Mouse (Mus musculus) CH12.LX (cell line): ENCODE measurements at regions not wholly inside any gene's neighbourhood (a gene's known extent, or its start where the extent isn't known, plus 50 kb on each side); places are given as distances from the start of the nearest gene placed in this dataset.

Source experiments
- CHD2 ChIP-seq: IDR thresholded peaks from 2 replicates; pipeline ENCODE4 v1.6.1; 2011; ENCODE audit warnings: low read length, improper control_type of control experiment
- CTCF ChIP-seq, 2 experiments: IDR thresholded peaks in 1 of 2; conservative IDR thresholded peaks in 1 of 2; 2 replicates each; pipeline ENCODE4 v1.5.1; 2011 to 2012; ENCODE audit warnings: low read depth in 2 of 2, low read length in 2 of 2, improper control_type of control experiment in 1 of 2, inconsistent platforms in 1 of 2, mild to moderate bottlenecking in 1 of 2, moderate library complexity in 1 of 2
- EP300 ChIP-seq: IDR thresholded peaks from 2 replicates; pipeline ENCODE4 v1.6.1; 2011; ENCODE audit warnings: low read length, improper control_type of control experiment
- ETS1 ChIP-seq: conservative IDR thresholded peaks from 2 replicates; pipeline ENCODE4 v1.6.1; 2012; ENCODE audit warnings: low read depth, mild to moderate bottlenecking, inconsistent platforms, low read length, improper control_type of control experiment, moderate library complexity
- MAX ChIP-seq: IDR thresholded peaks from 2 replicates; pipeline ENCODE4 v1.6.1; 2011; ENCODE audit warnings: low read length, improper control_type of control experiment
- MXI1 ChIP-seq: IDR thresholded peaks from 2 replicates; pipeline ENCODE4 v1.6.1; 2011; ENCODE audit warnings: mild to moderate bottlenecking, low read depth, low read length, improper control_type of control experiment
- POLR2A ChIP-seq: IDR thresholded peaks from 2 replicates; pipeline ENCODE4 v1.6.1; 2011; ENCODE audit warnings: low read depth, mild to moderate bottlenecking, improper control_type of control experiment, low read length
- TCF12 ChIP-seq: IDR thresholded peaks from 2 replicates; pipeline ENCODE4 v1.6.1; 2014; ENCODE audit warnings: low read depth, mild to moderate bottlenecking, inconsistent platforms, low read length, improper control_type of control experiment
- UBTF ChIP-seq: IDR thresholded peaks from 2 replicates; pipeline ENCODE4 v1.6.1; 2012; ENCODE audit warnings: low read depth, mild to moderate bottlenecking, inconsistent platforms, low read length, improper control_type of control experiment, moderate library complexity
- USF1 ChIP-seq: IDR thresholded peaks from 2 replicates; pipeline ENCODE4 v1.6.1; 2014; ENCODE audit warnings: low read depth, mild to moderate bottlenecking, inconsistent platforms, low read length, improper control_type of control experiment

DNA sequence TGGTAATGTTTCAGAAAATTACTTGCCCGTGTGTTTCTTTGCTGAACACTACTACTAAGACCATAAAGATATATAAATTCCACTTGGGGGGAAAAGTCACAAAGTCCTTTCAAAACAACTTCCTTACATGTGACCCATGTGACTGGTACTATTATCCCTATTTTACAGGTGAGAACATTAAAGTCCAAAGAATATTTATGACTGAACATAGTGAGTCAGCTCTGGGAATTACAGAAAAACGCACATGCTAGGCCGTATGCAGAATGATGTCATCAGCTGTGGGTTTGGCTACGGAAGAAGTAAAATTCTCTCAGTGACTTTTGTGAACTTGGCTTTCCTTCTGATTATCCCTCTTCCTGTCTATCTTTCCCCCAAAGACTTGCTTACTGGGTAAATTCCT is 166.6 kb upstream of the Tent5a start:
- no peak for TF ChIP-seq CTCF (conservative IDR thresholded peaks at IDR 0.05 in 1 of 2, IDR thresholded peaks at IDR 0.05 in 1 of 2; ENCODE audit: low read depth in 2 of 2, low read length in 2 of 2)
- no peak for TF ChIP-seq POLR2A
- TF ChIP-seq USF1: no peak
- no peak for TF ChIP-seq UBTF
- TF ChIP-seq CHD2: no peak
- TF ChIP-seq TCF12: no peak
- no peak for TF ChIP-seq MXI1
- no peak for TF ChIP-seq EP300
- no peak for TF ChIP-seq ETS1
- TF ChIP-seq MAX: no peak
